In genomic region chr10:122895121-122895770, GRCm38 (mm10) we compare ENCODE assay signal across 7 mouse cellular contexts.
DNase-seq lines count a peak whose midpoint lies in the region; ATAC-seq and TF ChIP-seq lines count a peak whose summit lies in the region.

No protein-coding gene starts in this region.

- CTCF ChIA-PET in Patski (lab: Charles Lee): interaction anchor here (0.9 to 2.4 kb wide), 15 partner anchors 8 to 106 kb away, joined by 3 to 14 read pairs (median 3); no protein-coding TSS in a partner anchor

- H3K27me3 ChIP-seq in Patski: no peaks in the 10 kb centered on the region
- H3K27me3 ChIP-seq in kidney, embryonic 14.5 days (ENCODE audit: control insufficient read depth, insufficient read depth, low read length): no peaks in the 10 kb centered on the region
- H3K27me3 ChIP-seq in stomach, postnatal 0 days (ENCODE audit: control insufficient read depth, insufficient read depth, low read length): no peaks in the 10 kb centered on the region

- no peaks in the 10 kb centered on the region for H3K79me2 ChIP-seq in macrophage (ENCODE audit: inconsistent target)

- WGBS in kidney, embryonic 14.5 days: 81% methylated on average over 12 of the region's 12 CpGs
- WGBS in macrophage (ENCODE audit: missing documents): 81% methylated on average over 12 of the region's 12 CpGs
- WGBS in stomach, postnatal 0 days: 83% methylated on average over 12 of the region's 12 CpGs

- in situ Hi-C loops in Patski (cut with MboI; ENCODE audit: low pct_unique_long_range_greater_than_20kb): loop anchor here (5.0 kb wide), 2 partner anchors 87 to 88 kb away; no protein-coding TSS in a partner anchor

- ATAC-seq in CD4-positive, CD25-positive, alpha-beta regulatory T cell, adult 4 months: peak; percentile 83
- peak; percentile 72 for ATAC-seq in Patski
- ATAC-seq in kidney, embryonic 14.5 days (ENCODE audit: low FRiP score, low TSS enrichment): 0 out of 2 replicates have a peak, but pooled peaks have one; percentile 29
- 0 out of 2 replicates have a peak, but pooled peaks have one; percentile 32 for ATAC-seq in stomach, postnatal 0 days (ENCODE audit: low FRiP score, low TSS enrichment)

- TF ChIP-seq CTCF in Patski (IDR thresholded peaks at IDR 0.05): peak; percentile 70
- peak; percentile 66 for TF ChIP-seq CTCF in stomach, postnatal 0 days (IDR thresholded peaks at IDR 0.05; ENCODE audit: low read depth)

- no peak overlapping the region for H3K4me3 ChIP-seq in kidney, embryonic 14.5 days (ENCODE audit: low read length)
- no peak overlapping the region for H3K4me3 ChIP-seq in macrophage (ENCODE audit: inconsistent target)
- H3K4me3 ChIP-seq in stomach, postnatal 0 days (ENCODE audit: low read depth, low read length): no peak overlapping the region

- DNase-seq in Patski (ENCODE audit: low read depth, low spot score): peak; percentile 56
- peak; percentile 82 to 90 for DNase-seq in cerebellum, postnatal 14 days
- peak; percentile 33 to 44 for DNase-seq in gastrocnemius, postnatal 36 days
- no peak for DNase-seq in stomach, postnatal 0 days (ENCODE audit: low spot score)

- H3K4me2 ChIP-seq in kidney, embryonic 14.5 days (replicated peaks; ENCODE audit: low read depth, low read length): no peak overlapping the region
- H3K4me2 ChIP-seq in stomach, postnatal 0 days (replicated peaks; ENCODE audit: low read depth): no peak overlapping the region

- no peak overlapping the region for H3K9ac ChIP-seq in kidney, embryonic 14.5 days (ENCODE audit: low read depth, low read length)
- H3K9ac ChIP-seq in stomach, postnatal 0 days (ENCODE audit: low read length): no peak overlapping the region

- H3K4me1 ChIP-seq in kidney, embryonic 14.5 days (ENCODE audit: control insufficient read depth, insufficient read depth, low read length): peaks cover 8% of the 10 kb centered on the region; the same call in 1 of the 2 replicates
- H3K4me1 ChIP-seq in stomach, postnatal 0 days (replicated peaks; ENCODE audit: control insufficient read depth, insufficient read depth): 0 out of 2 replicates have a peak, but pooled peaks cover 5% of the 10 kb centered on the region

- TF ChIP-seq EP300 in stomach, postnatal 0 days (optimal IDR thresholded peaks at IDR 0.05): no peak

- intact Hi-C loops in gastrocnemius, postnatal 36 days (cut with DNase I): loop anchor here (5.0 kb wide), 1 partner anchor 87 kb away; no protein-coding TSS in a partner anchor

- no peaks in the 10 kb centered on the region for H3K36me3 ChIP-seq in kidney, embryonic 14.5 days (ENCODE audit: control insufficient read depth, insufficient read depth, low read length)
- H3K36me3 ChIP-seq in macrophage (ENCODE audit: inconsistent target): peaks cover 19% of the 10 kb centered on the region; the same call in 1 of the 2 replicates
- H3K36me3 ChIP-seq in stomach, postnatal 0 days (ENCODE audit: control insufficient read depth, insufficient read depth, low read length): no peaks in the 10 kb centered on the region

- POLR2A ChIA-PET in Patski (lab: Charles Lee): interaction anchor here (0.8 to 2.2 kb wide), 8 partner anchors 12 to 90 kb away, joined by 3 to 6 read pairs (median 4); no protein-coding TSS in a partner anchor

- no peak overlapping the region for H3K27ac ChIP-seq in kidney, embryonic 14.5 days (ENCODE audit: low read depth, low read length)
- H3K27ac ChIP-seq in macrophage: peak overlapping the region; percentile 46
- 0 out of 2 replicates have a peak overlapping the region, but pooled peaks have one; percentile 31 for H3K27ac ChIP-seq in stomach, postnatal 0 days (replicated peaks)

- no peaks in the 10 kb centered on the region for H3K9me3 ChIP-seq in kidney, embryonic 14.5 days (ENCODE audit: control insufficient read depth, low read length)
- no peaks in the 10 kb centered on the region for H3K9me3 ChIP-seq in stomach, postnatal 0 days (ENCODE audit: control insufficient read depth, low read length)

Comparison
In these comparisons a context has a peak if more than half of its experiments do, and no peak if none do; other contexts are left out.
1. ATAC-seq: peak in every context shown above with its lines; median percentile 83 in CD4-positive, CD25-positive, alpha-beta regulatory T cell, adult 4 months; 72 in Patski; 32 in stomach, postnatal 0 days; 29 in kidney, embryonic 14.5 days.